Mouse (Mus musculus): ENCODE measurements around the gene Dleu7.

Dleu7 gene

DNA sequence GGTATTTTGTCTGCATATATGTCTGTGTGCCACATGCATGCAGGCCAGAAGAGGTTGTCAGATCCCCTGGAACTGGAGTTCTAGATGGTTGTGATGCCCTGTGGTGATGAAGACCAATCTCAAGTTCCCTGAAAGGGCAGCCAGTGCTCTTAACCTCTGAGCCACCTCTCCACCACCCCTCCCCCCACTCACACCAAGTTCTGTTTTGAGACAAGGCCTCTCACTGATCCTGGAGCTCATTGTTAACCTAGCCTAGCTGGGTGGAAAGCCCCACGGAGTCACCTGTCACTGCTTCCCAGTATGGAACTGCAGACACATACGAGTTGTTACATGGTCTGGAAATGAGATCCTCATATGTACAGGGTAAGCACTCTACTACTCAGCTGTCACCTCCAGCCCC lies 9.9 kb downstream of the Dleu7 start:
- DNase-seq: no peak

- no peak for DNase-seq
Observed at GRCm38 (mm10) chr14:62273604-62274003, 19.2 kb downstream of the Dleu7 start.

DNA sequence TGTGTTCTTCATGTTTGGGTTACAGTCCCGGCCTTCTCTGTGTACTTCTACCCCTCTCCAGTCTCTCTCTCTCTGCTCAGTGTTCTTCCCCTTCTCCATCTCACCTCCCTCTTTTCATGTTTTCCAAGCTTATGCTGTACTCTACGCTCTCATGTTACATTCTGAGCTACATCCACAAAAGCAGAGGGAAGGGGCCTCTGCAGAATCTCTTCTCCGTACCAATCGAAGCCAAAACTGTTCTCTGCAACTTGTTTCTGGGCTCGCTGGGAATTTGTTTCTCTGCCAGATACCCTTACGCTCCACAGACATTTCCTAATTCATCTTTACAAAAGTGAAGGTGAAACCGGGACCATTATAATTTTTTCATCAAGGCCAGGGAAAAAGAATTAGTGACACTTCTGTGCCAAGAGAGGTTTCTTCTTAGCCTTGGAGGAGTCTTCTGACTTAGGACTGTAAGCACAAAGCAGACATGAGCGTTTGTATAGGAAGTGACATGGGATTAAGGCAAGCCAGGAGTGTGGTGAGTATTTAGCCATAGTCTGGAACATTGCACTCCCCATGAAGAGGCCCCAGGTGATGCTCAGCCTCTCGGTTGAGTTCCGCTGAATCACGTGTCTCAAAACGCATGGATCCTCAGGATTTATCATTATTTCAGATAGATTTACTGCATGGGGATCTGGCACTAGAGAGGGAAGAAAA lies 22.0 kb downstream of the Dleu7 start:
- DNase-seq: no peak

GRCm38 (mm10) chr14:62258978-62259536 lies 33.8 kb downstream of the Dleu7 start:
- peak; percentile 53 for DNase-seq

DNA sequence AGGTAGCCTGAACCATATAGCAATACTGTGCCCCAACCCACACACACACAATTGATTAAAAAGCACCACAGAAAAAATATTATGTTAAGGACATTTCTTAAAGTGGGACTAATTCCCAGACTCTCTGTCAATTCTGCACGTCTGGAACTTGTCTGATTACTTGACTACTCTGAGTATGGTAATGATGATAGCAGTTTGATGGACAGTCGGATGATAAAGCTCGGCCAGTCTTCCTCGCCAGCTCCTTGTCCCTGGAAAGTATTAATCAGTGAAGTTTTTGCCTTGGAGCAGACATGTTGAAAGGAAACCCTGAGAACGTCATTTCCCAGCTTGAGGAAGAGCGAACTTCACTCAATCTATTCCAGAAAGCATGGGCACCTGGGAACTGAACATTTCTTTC lies 34.7 kb downstream of the Dleu7 start:
- DNase-seq: no peak

- DNase-seq: no peak
Observed at GRCm38 (mm10) chr14:62256066-62256465, 36.8 kb downstream of the Dleu7 start.

- DNase-seq: peak; percentile 42
Observed at GRCm38 (mm10) chr14:62254371-62254770, 38.5 kb downstream of the Dleu7 start.

DNA sequence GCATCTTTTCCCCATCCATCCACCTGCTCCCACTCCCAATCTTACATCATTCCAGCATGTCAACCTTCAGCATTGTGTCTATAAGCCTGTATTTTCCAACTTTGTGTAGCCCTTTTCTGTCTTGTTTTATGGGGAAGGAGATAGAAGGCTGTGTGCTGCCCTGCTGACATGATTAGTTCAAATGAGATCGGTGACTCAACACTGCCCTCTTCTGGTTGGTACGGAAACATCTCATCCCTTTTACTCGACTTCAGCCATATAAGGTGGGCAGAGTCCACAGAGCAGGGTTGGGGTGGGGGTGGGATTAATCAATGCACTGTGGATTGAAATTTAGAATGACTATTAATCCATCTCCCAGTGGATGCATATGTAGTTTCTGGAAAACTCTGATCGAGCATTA lies 40.8 kb downstream of the Dleu7 start:
- DNase-seq: peak; percentile 72

GRCm38 (mm10) chr14:62250046-62250445 lies 42.8 kb downstream of the Dleu7 start:
- DNase-seq: no peak

DNA sequence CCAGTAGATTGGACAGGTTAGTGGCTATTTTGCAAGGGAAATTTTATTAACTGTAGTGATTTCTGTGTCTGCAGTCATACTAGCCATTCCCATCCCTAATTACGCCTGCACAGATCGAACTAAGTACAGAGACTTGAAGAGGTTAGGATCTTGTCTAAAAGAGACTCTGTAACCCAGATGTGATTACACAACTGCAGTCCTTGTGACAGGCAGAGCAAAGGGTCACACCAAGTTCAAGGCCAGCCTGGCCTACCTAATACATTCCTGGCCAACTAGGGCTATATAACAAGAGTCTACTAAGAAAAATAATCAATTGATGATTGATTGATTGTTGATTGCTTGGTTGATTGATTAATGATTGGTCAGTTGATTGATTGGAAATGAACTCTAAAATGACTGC lies 43.6 kb downstream of the Dleu7 start:
- DNase-seq: no peak

DNA sequence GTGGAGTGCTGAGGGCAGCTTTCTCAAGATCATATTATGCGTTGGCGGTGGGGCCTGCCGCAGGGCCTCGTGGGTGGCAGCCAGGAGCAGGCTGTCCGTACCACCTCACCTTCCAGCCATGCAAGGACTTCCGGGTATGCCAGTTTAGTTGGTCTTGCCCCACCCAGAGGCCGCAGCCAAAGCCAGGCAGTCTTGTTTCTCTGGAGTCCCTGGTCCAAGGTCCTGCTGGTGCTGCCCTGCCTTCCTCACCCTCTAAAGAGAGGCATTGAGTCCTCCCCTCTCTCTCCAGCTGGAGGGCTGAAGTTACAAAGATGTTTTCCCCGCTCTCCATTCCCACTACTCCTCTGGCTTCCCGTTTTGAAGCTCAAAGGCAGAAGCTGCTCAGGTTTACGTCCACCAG lies 44.1 kb downstream of the Dleu7 start:
- DNase-seq: no peak

DNA sequence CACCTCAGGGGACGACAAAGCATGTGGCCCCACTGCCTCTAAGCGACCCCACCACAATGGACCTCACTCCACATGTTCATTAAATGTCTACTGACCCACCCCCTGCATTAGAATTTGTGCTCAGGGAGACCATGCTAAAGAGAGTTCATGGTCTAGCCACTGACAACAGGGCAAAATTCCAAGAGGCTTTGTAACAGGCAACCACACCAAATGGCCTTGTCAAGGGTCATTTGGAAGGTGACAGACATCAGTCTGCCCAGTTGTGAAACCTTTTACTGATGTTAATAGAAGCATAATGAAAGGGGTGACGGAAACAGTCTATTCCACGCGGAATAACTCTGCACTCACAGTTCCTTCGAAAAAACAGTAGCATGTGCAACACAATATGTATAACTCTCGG lies 44.5 kb downstream of the Dleu7 start:
- no peak for DNase-seq

DNA sequence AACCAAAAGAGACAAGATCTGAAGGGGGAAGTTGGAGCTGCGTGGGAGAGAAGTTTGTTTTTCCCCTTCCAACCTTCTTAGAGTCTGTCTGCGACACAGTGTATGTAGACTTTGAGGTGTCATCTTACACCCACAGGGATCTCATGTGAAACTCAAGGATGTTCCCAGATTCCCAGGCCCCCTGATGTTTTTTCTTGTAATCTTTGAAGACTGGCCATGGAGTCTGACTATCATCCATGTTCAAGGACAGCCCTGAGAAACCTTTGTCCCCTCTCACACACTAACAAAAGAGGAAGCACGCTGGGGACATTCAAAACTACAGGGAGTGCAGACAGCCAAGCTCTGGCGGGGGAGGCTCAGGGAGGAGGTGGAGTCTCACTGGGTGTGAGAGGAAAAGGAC lies 47.3 kb downstream of the Dleu7 start:
- DNase-seq: peak; percentile 36

DNA sequence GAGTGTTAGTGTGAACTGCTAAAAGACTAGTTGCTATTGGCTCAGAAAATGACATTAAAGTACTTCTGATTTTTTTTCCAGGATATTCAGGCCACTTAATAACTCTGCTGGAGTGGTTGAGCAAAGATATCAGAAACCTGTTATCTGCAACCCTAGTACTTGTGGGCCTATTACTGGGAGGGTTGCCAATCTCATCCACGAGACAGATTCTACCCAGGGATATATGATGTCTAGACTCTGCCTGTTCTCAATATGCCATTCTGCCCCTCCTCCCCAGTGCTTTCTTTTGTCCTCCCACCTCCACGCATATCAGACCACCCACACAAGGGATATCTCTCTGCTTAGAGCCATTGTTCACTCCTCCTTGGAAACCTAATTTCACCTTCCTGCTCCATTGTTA lies 49.3 kb downstream of the Dleu7 start:
- no peak for DNase-seq

DNA sequence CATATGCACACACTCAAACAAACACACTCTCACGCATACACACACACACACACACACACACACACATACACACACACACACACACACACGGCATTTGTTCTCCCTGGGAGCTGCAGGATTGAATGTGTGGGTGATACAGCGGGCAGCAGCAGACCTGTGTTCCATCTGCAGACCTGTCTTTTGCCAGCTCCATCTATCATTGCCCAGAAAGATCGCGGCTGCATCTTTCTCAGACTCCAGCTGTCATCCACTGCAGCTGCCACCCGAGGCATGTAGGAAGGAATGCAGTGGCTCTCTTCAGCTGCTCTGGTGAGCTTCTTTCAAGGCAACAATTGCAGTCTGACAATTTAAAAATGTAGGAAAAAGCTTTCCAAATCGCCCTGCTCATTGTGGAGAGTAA lies 56.9 kb downstream of the Dleu7 start:
- DNase-seq: no peak

GRCm38 (mm10) chr14:62235214-62235613 lies 57.6 kb downstream of the Dleu7 start:
- no peak for DNase-seq

- DNase-seq: no peak
Observed at GRCm38 (mm10) chr14:62230968-62231367, 61.9 kb downstream of the Dleu7 start.

DNA sequence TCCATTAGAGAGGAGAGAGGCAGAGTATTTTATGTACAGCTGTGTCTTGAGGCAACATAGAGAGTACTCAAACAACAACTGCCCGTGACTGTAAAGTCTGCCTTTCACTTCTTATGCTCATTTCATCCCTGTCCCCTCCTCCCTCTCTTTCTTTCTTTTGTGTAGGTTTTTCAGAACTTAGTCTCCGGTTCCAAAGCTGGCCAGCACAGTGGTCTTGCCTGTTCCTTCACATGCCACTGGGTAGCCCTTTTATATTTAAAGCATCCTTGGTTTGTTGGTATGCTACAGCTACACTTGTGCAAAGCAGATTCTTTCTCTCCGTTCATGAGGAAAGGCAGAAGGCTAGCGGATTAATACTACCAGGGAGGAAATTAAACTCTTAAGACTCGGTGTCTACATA lies 65.7 kb downstream of the Dleu7 start:
- DNase-seq: no peak

DNA sequence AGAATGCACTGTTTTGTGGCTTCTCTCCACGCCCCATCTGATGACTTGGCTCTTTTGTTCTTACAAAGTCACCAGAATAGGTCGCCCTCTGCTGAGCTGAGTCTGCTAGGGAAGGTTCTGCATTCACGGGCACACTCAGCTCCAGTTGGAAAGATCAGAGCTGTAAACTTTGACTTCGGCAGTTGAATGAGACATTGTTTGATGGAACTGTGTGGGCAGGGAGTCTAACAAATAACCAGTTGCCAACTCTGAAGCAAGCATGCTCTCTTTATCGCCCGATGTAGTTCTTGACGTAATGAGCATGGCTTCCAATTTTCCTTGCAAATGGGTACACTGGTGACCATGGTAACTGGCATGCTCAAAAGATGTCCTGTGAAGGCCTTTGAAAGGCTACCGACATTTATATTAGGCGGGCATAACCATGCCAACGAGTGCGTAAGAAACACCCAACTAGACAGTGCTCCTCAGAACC lies 66.2 kb downstream of the Dleu7 start:
- DNase-seq: peak; percentile 50
